Mouse (Mus musculus) embryonic fibroblast, embryonic 13.5 days (primary cell): ENCODE data around the gene S100a9. TPM values are rescaled to one million over a fixed set of nuclear protein-coding genes. Genes with fewer than 3 reads are reported as not detected.

Experiments used
- H3K27ac ChIP-seq: 2 replicates; pipeline ENCODE4 v1.5.1; 2012; ENCODE audit warnings: low read length, control low read depth, inconsistent platforms; ENCODE audit not compliant: insufficient read depth
- H3K4me1 ChIP-seq: 2 replicates; pipeline ENCODE4 v1.6.1; 2011; ENCODE audit warnings: low read length; ENCODE audit not compliant: control insufficient read depth, insufficient read depth
- H3K4me3 ChIP-seq: 2 replicates; pipeline ENCODE4 v1.5.1; 2011; ENCODE audit warnings: mild to moderate bottlenecking, control low read depth, low read length; ENCODE audit not compliant: insufficient read depth
- CTCF ChIP-seq: IDR thresholded peaks from 2 replicates; pipeline ENCODE4 v1.5.1; 2011; ENCODE audit warnings: mild to moderate bottlenecking, control low read depth, low read length, moderate library complexity, borderline replicate concordance; ENCODE audit not compliant: insufficient read depth
- POLR2A ChIP-seq: IDR thresholded peaks from 2 replicates; pipeline ENCODE4 v1.6.1; 2011; ENCODE audit warnings: low read depth, mild to moderate bottlenecking, control low read depth, low read length, moderate library complexity
- polyA plus RNA-seq: library from polyadenylated mRNA; stranded (reverse); fragments of >200 nt; gene quantifications from 2 replicates; pipeline ENCODE4 v1.2.4, GENCODE M21; 2011; ENCODE audit warnings: low read depth; ENCODE audit not compliant: missing spikeins, insufficient read length

Gene S100a9
- polyA plus RNA-seq, result not detected in 2 replicates

DNA sequence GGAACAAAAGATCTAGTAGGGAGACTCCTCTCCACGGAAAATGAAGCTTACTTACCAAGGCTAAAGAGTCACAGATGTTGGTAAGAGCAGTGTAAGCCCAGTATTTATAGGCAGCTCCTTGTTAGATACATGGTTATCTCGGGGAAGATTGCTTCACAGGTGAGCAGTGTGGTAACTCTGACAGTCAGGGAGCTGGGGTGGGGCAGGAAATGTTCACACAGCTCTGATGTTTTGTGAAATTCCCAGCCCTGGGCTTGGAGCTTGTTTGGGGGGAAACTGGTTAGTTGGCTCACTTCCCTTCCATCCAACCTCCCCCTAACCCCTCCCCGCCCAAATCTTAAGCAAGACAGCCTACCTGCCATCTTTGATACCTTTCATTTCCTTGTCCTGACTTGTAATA, at the start of gene S100a9:
S100a9 (minus strand) TSS at position 109 of the 400 bp plus-strand sequence.
- Histone ChIP-seq H3K4me3 (no peak within 1 kb of the TSS), H3K27ac (no peak within 1 kb of the TSS), H3K4me1 (no peaks in the 10 kb centered on the region)
- TF ChIP-seq POLR2A, result no peak
- no peak for TF ChIP-seq CTCF

DNA sequence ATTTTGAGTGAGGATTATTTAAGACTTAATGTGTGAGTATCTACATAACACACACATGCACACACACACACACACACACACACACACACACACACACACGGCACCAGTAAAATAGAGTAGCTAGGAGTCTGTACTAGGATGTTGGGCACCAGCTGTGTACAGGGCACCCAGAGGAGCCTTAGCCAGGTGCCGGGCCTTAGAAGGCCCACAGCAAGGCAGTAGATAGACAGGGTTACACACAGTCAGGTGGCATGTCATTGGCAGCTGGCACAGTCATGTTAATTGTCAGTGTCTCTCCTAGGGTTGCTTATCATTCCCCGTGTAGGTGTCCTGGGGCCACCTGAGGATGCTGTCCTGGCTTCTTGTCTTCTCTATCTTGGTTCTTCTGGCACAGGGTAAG, 31.1 kb upstream of the S100a9 start, which contains the start of gene Pglyrp4:
Pglyrp4 (plus strand) TSS at position 301 of the 400 bp plus-strand sequence.
- TF ChIP-seq POLR2A (no peak), CTCF (no peak)
- Histone ChIP-seq H3K4me1 (no peaks in the 10 kb centered on the region), H3K27ac (no peak within 1 kb of the TSS), H3K4me3 (no peak within 1 kb of the TSS)

- TF ChIP-seq CTCF (peak; percentile 97), POLR2A (no peak)
- Histone ChIP-seq H3K4me3 (no peak overlapping the region), H3K27ac (no peak overlapping the region), H3K4me1 (no peaks in the 10 kb centered on the region)
Observed at GRCm38 (mm10) chr3:90709591-90710460, 14.3 kb upstream of the S100a9 start.

DNA sequence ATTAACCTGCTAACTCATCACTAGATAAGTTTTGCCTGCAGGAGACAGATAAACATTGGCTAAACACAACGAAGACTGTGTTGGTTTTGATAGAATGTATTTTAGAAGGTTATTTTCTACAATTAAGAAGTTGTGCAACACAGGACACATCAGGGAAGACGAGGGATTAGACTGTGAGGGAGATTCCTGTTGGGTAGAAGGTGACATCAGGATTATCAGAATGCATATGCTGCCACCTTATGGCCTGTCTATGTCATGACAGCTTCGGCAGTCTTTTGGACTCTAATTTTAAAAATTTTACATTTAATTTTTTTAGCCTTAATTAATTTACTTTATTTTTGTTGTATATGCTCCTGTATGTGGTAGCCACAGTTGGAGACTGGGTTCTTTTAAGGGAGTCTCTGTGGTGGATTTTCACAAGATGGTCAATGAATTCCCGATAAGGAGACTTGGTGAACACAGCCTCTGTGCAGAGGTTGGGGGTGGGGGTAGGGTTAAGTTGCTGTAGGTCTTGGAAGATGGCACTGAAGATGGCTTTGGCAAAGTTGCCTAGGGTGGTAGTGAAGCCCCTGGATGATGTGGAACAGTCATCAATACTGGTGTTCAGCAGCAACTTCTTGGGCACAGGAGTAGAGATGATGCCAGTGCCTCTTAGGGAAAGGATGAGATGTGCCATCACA, 13.1 kb upstream of the S100a9 start:
- H3K27ac ChIP-seq, result no peak overlapping the region
- H3K4me1 ChIP-seq, result no peaks in the 10 kb centered on the region
- no peak for TF ChIP-seq CTCF
- no peak for TF ChIP-seq POLR2A
- no peak overlapping the region for H3K4me3 ChIP-seq

GRCm38 (mm10) chr3:90702244-90702643, 6.7 kb upstream of the S100a9 start:
- no peak overlapping the region for H3K4me3 ChIP-seq
- no peak for TF ChIP-seq CTCF
- no peak for TF ChIP-seq POLR2A
- H3K27ac ChIP-seq, result no peak overlapping the region
- no peaks in the 10 kb centered on the region for H3K4me1 ChIP-seq

DNA sequence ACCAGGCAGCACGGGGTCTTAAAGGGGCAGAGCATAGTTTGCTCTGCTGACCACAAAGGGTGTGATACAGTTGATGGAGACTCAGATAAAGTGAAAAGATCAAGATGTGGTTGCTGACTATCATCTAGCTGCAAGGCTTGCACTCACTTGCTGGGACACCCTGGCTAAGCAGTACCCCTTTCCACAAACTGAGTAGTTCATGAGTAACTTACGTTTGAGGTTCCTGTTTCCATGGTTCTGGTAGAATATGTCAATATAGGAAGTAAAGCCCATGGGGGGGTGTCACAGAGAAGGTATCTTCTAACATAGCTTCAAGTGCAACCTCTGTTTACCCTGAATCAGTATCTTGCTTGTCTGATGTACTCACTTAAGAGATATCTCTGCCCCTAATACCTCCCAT, 2.0 kb downstream of the S100a9 start:
- Histone ChIP-seq H3K4me1 (no peaks in the 10 kb centered on the region), H3K4me3 (no peak overlapping the region), H3K27ac (no peak overlapping the region)
- TF ChIP-seq POLR2A (no peak), CTCF (no peak)

DNA sequence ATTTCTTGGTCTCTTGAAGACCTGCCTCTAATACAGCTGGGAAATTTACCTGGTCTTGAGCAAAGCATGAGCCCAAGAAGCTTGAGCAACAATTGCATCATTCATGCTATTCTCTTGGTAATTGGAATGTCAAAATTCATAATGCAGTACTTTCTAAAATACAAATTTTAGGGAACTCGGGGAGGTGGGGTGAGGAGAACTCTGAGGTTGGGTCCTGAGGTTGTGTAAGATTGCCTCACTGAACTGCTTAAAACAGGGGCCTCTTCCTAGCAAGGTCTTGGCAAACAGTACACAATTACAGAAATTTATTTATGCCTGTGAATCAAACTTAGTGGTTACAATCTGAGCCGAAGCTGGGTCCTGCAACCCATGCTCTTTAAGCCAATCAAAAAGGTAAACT, 8.7 kb downstream of the S100a9 start:
- H3K27ac ChIP-seq, result no peak overlapping the region
- no peaks in the 10 kb centered on the region for H3K4me1 ChIP-seq
- TF ChIP-seq CTCF, result no peak
- no peak overlapping the region for H3K4me3 ChIP-seq

DNA sequence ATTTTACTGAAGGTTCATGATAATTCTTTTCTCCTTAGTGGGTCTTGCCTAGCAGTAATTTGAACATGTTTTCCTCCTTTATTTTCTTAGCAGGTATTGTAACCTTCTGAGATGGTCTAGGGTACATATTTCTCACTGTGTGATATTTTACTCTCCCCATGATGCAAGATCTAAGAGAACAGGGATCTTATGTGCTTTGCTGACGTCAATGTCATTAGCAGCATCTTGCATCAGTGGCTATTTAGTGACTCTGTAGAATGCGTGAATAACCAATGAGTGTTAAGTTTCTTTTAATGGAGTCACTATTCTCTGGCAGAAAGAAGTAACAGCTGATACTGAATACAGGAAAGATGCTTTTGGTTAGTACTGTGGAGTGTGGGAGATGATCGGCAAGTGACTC, 11.6 kb downstream of the S100a9 start:
- Histone ChIP-seq H3K4me1 (no peaks in the 10 kb centered on the region), H3K27ac (no peak overlapping the region), H3K4me3 (no peak overlapping the region)
- TF ChIP-seq CTCF (no peak), POLR2A (no peak)

DNA sequence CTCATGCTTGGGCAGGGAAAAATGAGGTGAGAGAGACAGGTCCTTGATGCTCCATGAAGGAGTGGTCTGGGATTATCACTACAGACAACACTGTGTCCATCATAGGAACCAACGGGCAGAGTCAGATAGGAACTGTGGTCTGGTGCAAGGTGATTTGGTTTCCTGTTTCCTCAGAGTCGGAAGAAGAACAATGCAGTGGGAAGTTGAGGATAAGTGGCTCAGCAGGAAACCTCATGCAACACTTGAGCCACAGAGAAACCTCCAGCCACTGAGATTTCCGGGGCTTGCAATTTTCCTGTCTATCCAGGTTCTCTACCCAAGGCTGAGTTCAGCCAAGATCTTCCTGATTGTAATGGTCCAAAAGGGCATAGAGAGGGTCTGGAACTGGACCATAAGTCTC, 16.9 kb downstream of the S100a9 start:
- TF ChIP-seq CTCF (no peak), POLR2A (no peak)
- H3K27ac ChIP-seq, result no peak overlapping the region

DNA sequence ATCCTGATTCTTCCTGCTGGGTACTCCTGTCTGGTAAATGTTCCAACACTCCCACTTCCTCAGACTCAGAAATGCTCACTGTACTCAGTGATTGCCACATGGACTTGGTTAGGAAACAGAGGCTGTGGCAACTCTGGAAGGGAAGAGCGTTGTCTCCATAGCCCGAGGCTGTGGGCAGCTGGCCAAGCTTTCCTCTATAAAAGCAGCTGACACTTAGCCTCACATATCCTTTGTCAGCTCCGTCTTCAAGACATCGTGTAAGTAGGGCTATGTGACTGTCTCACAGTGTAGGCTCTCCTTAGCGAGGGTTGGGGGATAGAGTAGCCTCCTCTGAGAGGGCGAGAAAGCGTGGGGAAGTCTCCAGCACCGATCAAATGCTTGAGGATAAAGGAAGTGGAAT, 26.7 kb downstream of the S100a9 start, which contains the start of gene S100a8:
S100a8 (plus strand) TSS at position 133 of the 400 bp plus-strand sequence.
- Histone ChIP-seq H3K27ac (no peak within 1 kb of the TSS), H3K4me1 (no peaks in the 10 kb centered on the region), H3K4me3 (no peak within 1 kb of the TSS)
- no peak for TF ChIP-seq POLR2A
- TF ChIP-seq CTCF, result no peak

More for the DNA sequence above, 16.9 kb downstream of the S100a9 start:
- Histone ChIP-seq H3K4me3 (no peak overlapping the region), H3K4me1 (no peaks in the 10 kb centered on the region)
